Mouse (Mus musculus) thymus, postnatal 0 days (tissue): Measurements from ENCODE around the gene Gm10638. TPM values are rescaled to one million over a fixed set of nuclear protein-coding genes. Genes with fewer than 3 reads are reported as not detected.

ENCODE experiments used
- DNase-seq: peaks from one replicate; pipeline ENCODE4 v3.0.0-alpha.2; 2015; ENCODE audit warnings: low spot score
- polyA plus RNA-seq: library from polyadenylated mRNA; unstranded; fragments of >200 nt; fragmentation: Nextera tagmentation; extraction: Ambion mirVana; gene quantifications from 2 replicates; pipeline ENCODE4 v1.2.1, GENCODE M21; 2015

Gm10638 gene
- polyA plus RNA-seq, 1 experiment from 2014 or later, result 4.8 TPM

- DNase-seq, result peak; percentile 44
Measured at GRCm38 (mm10) chr8:86735446-86736111, 9.9 kb upstream of the Gm10638 start.

GRCm38 (mm10) chr8:86740899-86741298 lies 4.6 kb upstream of the Gm10638 start:
- DNase-seq, result no peak

- DNase-seq, result no peak
Measured at GRCm38 (mm10) chr8:86741627-86742026, 3.9 kb upstream of the Gm10638 start.

GRCm38 (mm10) chr8:86742605-86743345 lies 2.7 kb upstream of the Gm10638 start:
- DNase-seq, result no peak

GRCm38 (mm10) chr8:86744313-86745220 lies 932 bp upstream of the Gm10638 start:
- DNase-seq, result no peak

GRCm38 (mm10) chr8:86745935-86746441 lies 489 bp downstream of the Gm10638 start:
- DNase-seq, result peak; percentile 93

- no peak for DNase-seq
Measured at GRCm38 (mm10) chr8:86746511-86746910, 1.0 kb downstream of the Gm10638 start.

- no peak for DNase-seq
Measured at GRCm38 (mm10) chr8:86749842-86750241, 4.3 kb downstream of the Gm10638 start.

- no peak for DNase-seq
Measured at GRCm38 (mm10) chr8:86756948-86757733, 11.6 kb downstream of the Gm10638 start.

- DNase-seq, result no peak
Measured at GRCm38 (mm10) chr8:86758651-86759050, 13.2 kb downstream of the Gm10638 start.

GRCm38 (mm10) chr8:86759090-86759491 lies 13.6 kb downstream of the Gm10638 start:
- no peak for DNase-seq

- no peak for DNase-seq
Measured at GRCm38 (mm10) chr8:86760746-86761145, 15.2 kb downstream of the Gm10638 start.

- no peak for DNase-seq
Measured at GRCm38 (mm10) chr8:86762806-86763205, 17.3 kb downstream of the Gm10638 start.

- no peak for DNase-seq
Measured at GRCm38 (mm10) chr8:86765155-86765554, 19.7 kb downstream of the Gm10638 start.

GRCm38 (mm10) chr8:86765669-86766068 lies 20.2 kb downstream of the Gm10638 start:
- DNase-seq, result no peak

- DNase-seq, result no peak
Measured at GRCm38 (mm10) chr8:86766548-86767211, 21.2 kb downstream of the Gm10638 start.

GRCm38 (mm10) chr8:86768499-86768898 lies 23.0 kb downstream of the Gm10638 start:
- DNase-seq, result no peak

GRCm38 (mm10) chr8:86769945-86770715 lies 24.6 kb downstream of the Gm10638 start:
- no peak for DNase-seq

- peak; percentile 61 for DNase-seq
Measured at GRCm38 (mm10) chr8:86779207-86779606, 33.7 kb downstream of the Gm10638 start.
